Mouse (Mus musculus) limb, embryonic 12.5 days (tissue): Measurements from ENCODE around the gene Cacna1d. TPM values are rescaled to one million over a fixed set of nuclear protein-coding genes. Genes with fewer than 3 reads are reported as not detected.

ENCODE experiments used
- ATAC-seq: fragments of 200-750 bp; cut with Nextera tagmentation; 2 replicates; pipeline ENCODE4 v1.8.0; 2017; ENCODE audit warnings: low read depth, moderate TSS enrichment; ENCODE audit not compliant: insufficient number of reproducible peaks, insufficient read depth, low FRiP score, low TSS enrichment
- H3K27ac ChIP-seq: fragments of 300-500 bp; sonication (generic); 2 replicates; pipeline ENCODE4 v1.5.1; 2016; ENCODE audit warnings: mild to moderate bottlenecking, moderate library complexity
- H3K27me3 ChIP-seq: fragments of 300-500 bp; sonication (generic); 2 replicates; pipeline ENCODE4 v1.6.1; 2016; ENCODE audit warnings: mild to moderate bottlenecking, moderate library complexity
- H3K36me3 ChIP-seq: fragments of 300-500 bp; sonication (generic); 2 replicates; pipeline ENCODE4 v1.6.1; 2016; ENCODE audit warnings: mild to moderate bottlenecking, moderate library complexity
- H3K4me1 ChIP-seq: fragments of 300-500 bp; sonication (generic); replicated peaks from 2 replicates; pipeline ENCODE4 v1.6.1; 2016
- H3K4me2 ChIP-seq: fragments of 300-500 bp; sonication (generic); 2 replicates; pipeline ENCODE4 v1.6.1; 2016; ENCODE audit warnings: mild to moderate bottlenecking, moderate library complexity
- H3K4me3 ChIP-seq: fragments of 300-500 bp; sonication (generic); replicated peaks from 2 replicates; pipeline ENCODE4 v1.5.1; 2016; ENCODE audit warnings: mild to moderate bottlenecking
- H3K9ac ChIP-seq: fragments of 300-500 bp; sonication (generic); replicated peaks from 2 replicates; pipeline ENCODE4 v1.6.1; 2016; ENCODE audit warnings: mild to moderate bottlenecking, moderate library complexity
- H3K9me3 ChIP-seq: fragments of 300-500 bp; sonication (generic); 2 replicates; pipeline ENCODE4 v1.6.1; 2016; ENCODE audit warnings: mild to moderate bottlenecking, moderate library complexity
- WGBS: fragments of 180-500 bp; shearing (Covaris S2); methylation state at CpG from one replicate; pipeline ENCODE4 v1.1.7; 2016; 5-methylcytosine and 5-hydroxymethylcytosine counted together
- polyA plus RNA-seq: library from polyadenylated mRNA; unstranded; fragments of >200 nt; fragmentation: Nextera tagmentation; extraction: Ambion mirVana; gene quantifications from 2 replicates; pipeline ENCODE4 v1.2.1, GENCODE M21; 2016

Cacna1d gene
- polyA plus RNA-seq, 1 experiment from 2014 or later: 3.0 TPM

GRCm38 (mm10) chr14:30177850-30178249, 313.4 kb downstream of the Cacna1d start:
- no peak for ATAC-seq
- H3K4me1 ChIP-seq: peaks cover 29% of the 10 kb centered on the region
- H3K9ac ChIP-seq: no peak overlapping the region
- no peak overlapping the region for H3K4me2 ChIP-seq
- H3K27me3 ChIP-seq: peaks cover 6% of the 10 kb centered on the region; the same call in 1 of the 2 replicates
- whole genome bisulfite sequencing: 20% methylated on average over 5 of the region's 5 CpGs
- H3K4me3 ChIP-seq: no peak overlapping the region
- H3K27ac ChIP-seq: no peak overlapping the region
- no peaks in the 10 kb centered on the region for H3K9me3 ChIP-seq
- H3K36me3 ChIP-seq: no peaks in the 10 kb centered on the region

GRCm38 (mm10) chr14:30175362-30175761, 315.9 kb downstream of the Cacna1d start:
- H3K9me3 ChIP-seq: no peaks in the 10 kb centered on the region
- H3K4me3 ChIP-seq: no peak overlapping the region
- H3K27me3 ChIP-seq: peaks cover 3% of the 10 kb centered on the region; the same call in 1 of the 2 replicates
- WGBS: 55% methylated on average over 3 of the region's 3 CpGs
- no peak for ATAC-seq
- no peak overlapping the region for H3K4me2 ChIP-seq
- no peaks in the 10 kb centered on the region for H3K36me3 ChIP-seq
- no peak overlapping the region for H3K27ac ChIP-seq
- peaks cover 32% of the 10 kb centered on the region for H3K4me1 ChIP-seq
- H3K9ac ChIP-seq: no peak overlapping the region

- peaks cover 25% of the 10 kb centered on the region for H3K4me1 ChIP-seq
- no peak overlapping the region for H3K4me2 ChIP-seq
- H3K4me3 ChIP-seq: no peak overlapping the region
- 74% methylated on average over 12 of the region's 12 CpGs for WGBS
- no peaks in the 10 kb centered on the region for H3K27me3 ChIP-seq
- no peak overlapping the region for H3K9ac ChIP-seq
- H3K27ac ChIP-seq: no peak overlapping the region
- no peaks in the 10 kb centered on the region for H3K9me3 ChIP-seq
- ATAC-seq: no peak
- H3K36me3 ChIP-seq: no peaks in the 10 kb centered on the region
Measured at GRCm38 (mm10) chr14:30172821-30173755, 318.2 kb downstream of the Cacna1d start.

- no peak overlapping the region for H3K9ac ChIP-seq
- H3K36me3 ChIP-seq: no peaks in the 10 kb centered on the region
- 91% methylated on average over 6 of the region's 6 CpGs for WGBS
- H3K27me3 ChIP-seq: no peaks in the 10 kb centered on the region
- H3K27ac ChIP-seq: no peak overlapping the region
- H3K9me3 ChIP-seq: no peaks in the 10 kb centered on the region
- peaks cover 20% of the 10 kb centered on the region for H3K4me1 ChIP-seq
- no peak overlapping the region for H3K4me2 ChIP-seq
- no peak for ATAC-seq
- no peak overlapping the region for H3K4me3 ChIP-seq
Measured at GRCm38 (mm10) chr14:30171593-30171992, 319.7 kb downstream of the Cacna1d start.

- H3K36me3 ChIP-seq: no peaks in the 10 kb centered on the region
- no peaks in the 10 kb centered on the region for H3K27me3 ChIP-seq
- H3K9ac ChIP-seq: no peak overlapping the region
- H3K4me3 ChIP-seq: no peak overlapping the region
- H3K4me1 ChIP-seq: peaks cover 20% of the 10 kb centered on the region
- no peak for ATAC-seq
- no peak overlapping the region for H3K27ac ChIP-seq
- WGBS: 62% methylated on average over 6 of the region's 6 CpGs
- H3K4me2 ChIP-seq: no peak overlapping the region
- no peaks in the 10 kb centered on the region for H3K9me3 ChIP-seq
Measured at GRCm38 (mm10) chr14:30171008-30171407, 320.2 kb downstream of the Cacna1d start.

GRCm38 (mm10) chr14:30169455-30169854, 321.8 kb downstream of the Cacna1d start:
- Histone ChIP-seq H3K9ac (no peak overlapping the region), H3K9me3 (no peaks in the 10 kb centered on the region), H3K27ac (no peak overlapping the region), H3K36me3 (no peaks in the 10 kb centered on the region), H3K27me3 (no peaks in the 10 kb centered on the region), H3K4me3 (no peak overlapping the region), H3K4me1 (peaks cover 12% of the 10 kb centered on the region), H3K4me2 (no peak overlapping the region)
- ATAC-seq: no peak
- WGBS: 68% methylated on average over 5 of the region's 5 CpGs

GRCm38 (mm10) chr14:30168902-30169301, 322.4 kb downstream of the Cacna1d start:
- H3K4me3 ChIP-seq: no peak overlapping the region
- no peak for ATAC-seq
- no peak overlapping the region for H3K27ac ChIP-seq
- H3K9ac ChIP-seq: no peak overlapping the region
- no peaks in the 10 kb centered on the region for H3K27me3 ChIP-seq
- WGBS: 57% methylated on average over 3 of the region's 3 CpGs
- peaks cover 12% of the 10 kb centered on the region for H3K4me1 ChIP-seq
- no peak overlapping the region for H3K4me2 ChIP-seq
- H3K36me3 ChIP-seq: no peaks in the 10 kb centered on the region
- H3K9me3 ChIP-seq: no peaks in the 10 kb centered on the region

- H3K9ac ChIP-seq: no peak overlapping the region
- no peak for ATAC-seq
- WGBS: 82% methylated on average over 3 of the region's 3 CpGs
- no peaks in the 10 kb centered on the region for H3K27me3 ChIP-seq
- H3K27ac ChIP-seq: no peak overlapping the region
- no peak overlapping the region for H3K4me3 ChIP-seq
- H3K4me1 ChIP-seq: peaks cover 9% of the 10 kb centered on the region
- no peak overlapping the region for H3K4me2 ChIP-seq
- H3K36me3 ChIP-seq: no peaks in the 10 kb centered on the region
- no peaks in the 10 kb centered on the region for H3K9me3 ChIP-seq
Measured at GRCm38 (mm10) chr14:30168387-30168786, 322.9 kb downstream of the Cacna1d start.

GRCm38 (mm10) chr14:30167606-30168005, 323.6 kb downstream of the Cacna1d start:
- no peak for ATAC-seq
- Histone ChIP-seq H3K27ac (no peak overlapping the region), H3K4me2 (no peak overlapping the region), H3K4me1 (peaks cover 8% of the 10 kb centered on the region), H3K9ac (no peak overlapping the region), H3K4me3 (no peak overlapping the region), H3K9me3 (no peaks in the 10 kb centered on the region), H3K27me3 (no peaks in the 10 kb centered on the region), H3K36me3 (no peaks in the 10 kb centered on the region)
- WGBS: 87% methylated on average over 7 of the region's 7 CpGs

GRCm38 (mm10) chr14:30166036-30166435, 325.2 kb downstream of the Cacna1d start:
- Histone ChIP-seq H3K27ac (no peak overlapping the region), H3K36me3 (no peaks in the 10 kb centered on the region), H3K9me3 (no peaks in the 10 kb centered on the region), H3K4me3 (no peak overlapping the region), H3K4me2 (no peak overlapping the region), H3K27me3 (no peaks in the 10 kb centered on the region), H3K4me1 (peaks cover 7% of the 10 kb centered on the region), H3K9ac (no peak overlapping the region)
- ATAC-seq: no peak
- WGBS: 90% methylated on average over 11 of the region's 11 CpGs

GRCm38 (mm10) chr14:30163733-30164708, 327.2 kb downstream of the Cacna1d start:
- H3K9ac ChIP-seq: no peak overlapping the region
- no peak overlapping the region for H3K4me2 ChIP-seq
- no peaks in the 10 kb centered on the region for H3K9me3 ChIP-seq
- no peak for ATAC-seq
- no peak overlapping the region for H3K27ac ChIP-seq
- H3K4me3 ChIP-seq: no peak overlapping the region
- no peaks in the 10 kb centered on the region for H3K27me3 ChIP-seq
- H3K36me3 ChIP-seq: no peaks in the 10 kb centered on the region
- no peaks in the 10 kb centered on the region for H3K4me1 ChIP-seq
- WGBS: 79% methylated on average over 20 of the region's 20 CpGs
